Mouse (Mus musculus) bone marrow macrophage, adult 2 months (primary cell): ENCODE data around the gene Ap5b1.

Source experiments
- CTCF ChIP-seq: IDR thresholded peaks from 2 replicates; pipeline ENCODE4 v1.5.1; 2012; ENCODE audit warnings: low read depth, mild to moderate bottlenecking, low read length, moderate library complexity
- POLR2A ChIP-seq: IDR thresholded peaks from 2 replicates; pipeline ENCODE4 v1.6.1; 2012; ENCODE audit warnings: mild to moderate bottlenecking, low read depth, low read length, borderline replicate concordance

- TF ChIP-seq CTCF (no peak), POLR2A (no peak)
These were observed 44.1 kb downstream of the Ap5b1 start for GRCm38 (mm10) chr19:5611973-5612372.
